Mouse (Mus musculus): Measurements from ENCODE around the gene Ndufb6. TPM values are rescaled to one million over a fixed set of nuclear protein-coding genes. Genes with fewer than 3 reads are reported as not detected.

The Ndufb6 gene
- polyA plus RNA-seq, 1 experiment from 2014 or later: 582 TPM

- Histone ChIP-seq H3K4me3 (ENCODE audit: control insufficient read depth in 1 of 2, insufficient read depth in 1 of 2, low read depth in 1 of 2, low read length in 2 of 2) (no peak overlapping the region), H3K9ac (ENCODE audit: low read length) (no peak overlapping the region), H3K4me2 (ENCODE audit: low read length) (no peak overlapping the region), H3K27ac (replicated peaks in 1 of 2; ENCODE audit: control insufficient read depth in 1 of 2, insufficient read depth in 1 of 2, low read depth in 2 of 2, low read length in 2 of 2) (no peak overlapping the region), H3K36me3 (ENCODE audit: control insufficient read depth, insufficient read depth, low read length) (peaks cover 24% of the 10 kb centered on the region; the same call in 1 of the 2 replicates), H3K9me3 (ENCODE audit: control insufficient read depth, low read length) (no peaks in the 10 kb centered on the region), H3K27me3 (ENCODE audit: control insufficient read depth, insufficient read depth, low read length) (no peaks in the 10 kb centered on the region), H3K4me1 (ENCODE audit: control insufficient read depth in 2 of 2, insufficient read depth in 2 of 2, low read length in 2 of 2) (no peaks in the 10 kb centered on the region)
- no peak for ATAC-seq (ENCODE audit: insufficient number of reproducible peaks, insufficient read depth, low FRiP score, low read depth)
- 81% methylated on average over 11 of the region's 11 CpGs for WGBS
Measured at GRCm38 (mm10) chr4:40227131-40227530, 52.1 kb downstream of the Ndufb6 start.

- H3K4me2 ChIP-seq (ENCODE audit: low read length): no peak overlapping the region
- H3K27me3 ChIP-seq (ENCODE audit: control insufficient read depth, insufficient read depth, low read length): no peaks in the 10 kb centered on the region
- peaks cover 28% of the 10 kb centered on the region; the same call in 1 of the 2 replicates for H3K36me3 ChIP-seq (ENCODE audit: control insufficient read depth, insufficient read depth, low read length)
- WGBS: 65% methylated on average over 5 of the region's 5 CpGs
- ATAC-seq (ENCODE audit: insufficient number of reproducible peaks, insufficient read depth, low FRiP score, low read depth): no peak
- H3K4me3 ChIP-seq (ENCODE audit: control insufficient read depth in 1 of 2, insufficient read depth in 1 of 2, low read depth in 1 of 2, low read length in 2 of 2): no peak overlapping the region
- H3K9me3 ChIP-seq (ENCODE audit: control insufficient read depth, low read length): no peaks in the 10 kb centered on the region
- H3K9ac ChIP-seq (ENCODE audit: low read length): no peak overlapping the region
- no peaks in the 10 kb centered on the region for H3K4me1 ChIP-seq (ENCODE audit: control insufficient read depth in 2 of 2, insufficient read depth in 2 of 2, low read length in 2 of 2)
- H3K27ac ChIP-seq (replicated peaks in 1 of 2; ENCODE audit: control insufficient read depth in 1 of 2, insufficient read depth in 1 of 2, low read depth in 2 of 2, low read length in 2 of 2): no peak overlapping the region
Measured at GRCm38 (mm10) chr4:40226095-40226494, 53.1 kb downstream of the Ndufb6 start.

GRCm38 (mm10) chr4:40221876-40222585 lies 57.2 kb downstream of the Ndufb6 start:
- no peak overlapping the region for H3K4me3 ChIP-seq (ENCODE audit: control insufficient read depth in 1 of 2, insufficient read depth in 1 of 2, low read depth in 1 of 2, low read length in 2 of 2)
- 42% methylated on average over 21 of the region's 21 CpGs for WGBS

GRCm38 (mm10) chr4:40221004-40221760 lies 58.0 kb downstream of the Ndufb6 start:
- H3K9ac ChIP-seq (ENCODE audit: low read length): no peak overlapping the region; the same call in 1 of the 2 replicates
- peaks cover 34% of the 10 kb centered on the region for H3K36me3 ChIP-seq (ENCODE audit: control insufficient read depth, insufficient read depth, low read length)
- H3K4me2 ChIP-seq (ENCODE audit: low read length): peak overlapping the region; percentile 50
- no peak overlapping the region for H3K4me3 ChIP-seq (ENCODE audit: control insufficient read depth in 1 of 2, insufficient read depth in 1 of 2, low read depth in 1 of 2, low read length in 2 of 2)
- WGBS: 35% methylated on average over 14 of the region's 14 CpGs
- no peaks in the 10 kb centered on the region for H3K9me3 ChIP-seq (ENCODE audit: control insufficient read depth, low read length)
- H3K4me1 ChIP-seq (ENCODE audit: control insufficient read depth in 2 of 2, insufficient read depth in 2 of 2, low read length in 2 of 2): peaks cover 2% of the 10 kb centered on the region in 2 experiments; a peak in 1 of 4 replicates
- no peak for ATAC-seq (ENCODE audit: insufficient number of reproducible peaks, insufficient read depth, low FRiP score, low read depth)
- no peaks in the 10 kb centered on the region for H3K27me3 ChIP-seq (ENCODE audit: control insufficient read depth, insufficient read depth, low read length)
- no peak overlapping the region for H3K27ac ChIP-seq (replicated peaks in 1 of 2; ENCODE audit: control insufficient read depth in 1 of 2, insufficient read depth in 1 of 2, low read depth in 2 of 2, low read length in 2 of 2)

More at GRCm38 (mm10) chr4:40221876-40222585, 57.2 kb downstream of the Ndufb6 start:
- Histone ChIP-seq H3K9me3 (ENCODE audit: control insufficient read depth, low read length) (no peaks in the 10 kb centered on the region), H3K36me3 (ENCODE audit: control insufficient read depth, insufficient read depth, low read length) (peaks cover 36% of the 10 kb centered on the region; the same call in 1 of the 2 replicates), H3K27ac (replicated peaks in 1 of 2; ENCODE audit: control insufficient read depth in 1 of 2, insufficient read depth in 1 of 2, low read depth in 2 of 2, low read length in 2 of 2) (no peak overlapping the region), H3K4me1 (ENCODE audit: control insufficient read depth in 2 of 2, insufficient read depth in 2 of 2, low read length in 2 of 2) (peaks cover 2% of the 10 kb centered on the region in 2 experiments; a peak in 1 of 4 replicates), H3K27me3 (ENCODE audit: control insufficient read depth, insufficient read depth, low read length) (no peaks in the 10 kb centered on the region), H3K9ac (ENCODE audit: low read length) (no peak overlapping the region), H3K4me2 (ENCODE audit: low read length) (no peak overlapping the region)
- no peak for ATAC-seq (ENCODE audit: insufficient number of reproducible peaks, insufficient read depth, low FRiP score, low read depth)

Other genes starting within 250 kb of the Ndufb6 start
- gene Aco1, start 136.3 kb downstream of the Ndufb6 start, polyA plus RNA-seq (2014; fragmentation: Nextera tagmentation; extraction: Ambion mirVana): 28.8 and 33.6 TPM in 2 replicates
- 10.4 and 10.8 TPM in 2 replicates for gene Ddx58, start 39.6 kb downstream of the Ndufb6 start, polyA plus RNA-seq (2014; fragmentation: Nextera tagmentation; extraction: Ambion mirVana)
- 39.3 and 47.1 TPM in 2 replicates for gene Smim27, start 9.8 kb downstream of the Ndufb6 start, polyA plus RNA-seq (2014; fragmentation: Nextera tagmentation; extraction: Ambion mirVana)
- gene Topors, start 9.6 kb downstream of the Ndufb6 start, polyA plus RNA-seq (2014; fragmentation: Nextera tagmentation; extraction: Ambion mirVana): 28.3 and 30.2 TPM in 2 replicates
- 1.2 and 1.5 TPM in 2 replicates for gene Tmem215, start 192.8 kb upstream of the Ndufb6 start, polyA plus RNA-seq (2014; fragmentation: Nextera tagmentation; extraction: Ambion mirVana)

All from heart, embryonic 14.5 days (tissue).